Mouse (Mus musculus) C2C12 (cell line): ENCODE data around the gene Tmem144. TPM values are rescaled to one million over a fixed set of nuclear protein-coding genes. Genes with fewer than 3 reads are reported as not detected.

Experiments used
- H3K27me3 ChIP-seq: one replicate; pipeline ENCODE4 v1.6.1; 2011; ENCODE audit not compliant: control insufficient read depth, insufficient read depth, insufficient read length
- H3K36me3 ChIP-seq: one replicate; pipeline ENCODE4 v1.6.1; 2011; ENCODE audit not compliant: control insufficient read depth, insufficient read depth
- H3K4me3 ChIP-seq: one replicate; pipeline ENCODE4 v1.5.1; 2011; ENCODE audit warnings: mild to moderate bottlenecking, control low read depth; ENCODE audit not compliant: poor library complexity, insufficient read depth, severe bottlenecking
- H3K79me2 ChIP-seq: one replicate; pipeline ENCODE4 v1.6.1; 2011; ENCODE audit not compliant: control insufficient read depth, insufficient read depth
- H3K79me3 ChIP-seq: one replicate; pipeline ENCODE4 v1.6.1; 2011; ENCODE audit warnings: low read depth, control low read depth
- H3ac ChIP-seq: one replicate; pipeline ENCODE3; 2011; ENCODE audit warnings: low read depth; ENCODE audit not compliant: control insufficient read depth, insufficient read length
- CEBPB ChIP-seq: IDR thresholded peaks from one replicate; pipeline ENCODE4 v1.6.1; 2011; ENCODE audit warnings: low read depth, mild to moderate bottlenecking, control low read depth, moderate library complexity
- CTCF ChIP-seq: IDR thresholded peaks from one replicate; pipeline ENCODE4 v1.5.1; 2011; ENCODE audit not compliant: control insufficient read depth, insufficient read depth, insufficient read length
- FOSL1 ChIP-seq: IDR thresholded peaks from one replicate; pipeline ENCODE4 v1.8.0; 2011; ENCODE audit warnings: mild to moderate bottlenecking, low read length; ENCODE audit not compliant: poor library complexity, insufficient read depth, severe bottlenecking
- MAX ChIP-seq: IDR thresholded peaks from one replicate; pipeline ENCODE4 v1.6.1; 2011; ENCODE audit warnings: mild to moderate bottlenecking, control low read depth
- MYOD1 ChIP-seq: IDR thresholded peaks from one replicate; pipeline ENCODE4 v1.6.1; 2011; ENCODE audit warnings: low read depth; ENCODE audit not compliant: control insufficient read depth, insufficient read length
- MYOG ChIP-seq: IDR thresholded peaks from one replicate; pipeline ENCODE4 v1.6.1; 2011; ENCODE audit not compliant: control insufficient read depth, insufficient read length; ENCODE audit errors: extremely low read depth
- USF1 ChIP-seq: IDR thresholded peaks from one replicate; pipeline ENCODE4 v1.6.1; 2011; ENCODE audit warnings: low read depth, mild to moderate bottlenecking, control low read depth, moderate library complexity
- polyA plus RNA-seq: library from polyadenylated mRNA; unstranded; fragments of >200 nt; fragmentation: generic; extraction: Trizol; gene quantifications from one replicate; pipeline ENCODE4 v1.2.1, GENCODE M21; 2012; ENCODE audit warnings: missing spikeins

Gene Tmem144
- polyA plus RNA-seq, 1 experiment: 1.5 TPM

DNA sequence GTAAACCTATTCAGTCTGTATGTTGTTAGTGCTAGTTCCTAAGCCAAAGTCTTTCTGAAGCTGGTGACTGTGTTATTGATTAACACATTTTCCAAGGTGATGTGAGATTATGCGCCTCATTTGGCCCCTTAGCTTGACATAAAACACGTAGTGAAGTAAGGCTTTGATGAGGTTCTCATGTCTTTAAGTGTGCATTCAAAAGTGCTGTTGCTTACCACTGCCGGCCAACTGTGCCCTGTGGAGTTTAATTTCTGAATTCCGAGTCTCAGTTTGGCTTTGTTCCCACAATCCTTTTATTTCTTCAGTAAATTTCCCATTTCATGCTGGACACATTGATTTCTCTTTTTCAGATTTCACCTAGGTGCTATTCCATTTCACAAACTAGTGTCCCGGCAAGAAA is 5.2 kb upstream of the Tmem144 start:
- TF ChIP-seq CTCF (no peak), CEBPB (no peak), USF1 (no peak), FOSL1 (no peak), MYOD1 (no peak), MYOG (no peak), MAX (no peak)

GRCm38 (mm10) chr3:79852108-79852507 is 465 bp downstream of the Tmem144 start:
- H3K79me2 ChIP-seq: no peaks in the 10 kb centered on the region
- no peaks in the 10 kb centered on the region for H3K36me3 ChIP-seq
- H3ac ChIP-seq: no peak overlapping the region
- H3K4me3 ChIP-seq: no peak overlapping the region
- no peaks in the 10 kb centered on the region for H3K27me3 ChIP-seq
- TF ChIP-seq MAX (no peak), CTCF (no peak), MYOD1 (no peak), USF1 (no peak), FOSL1 (no peak)
- H3K79me3 ChIP-seq: no peaks in the 10 kb centered on the region

More for the DNA sequence above, 5.2 kb upstream of the Tmem144 start:
- no peaks in the 10 kb centered on the region for H3K27me3 ChIP-seq
- H3K4me3 ChIP-seq: no peak overlapping the region
- H3ac ChIP-seq: no peak overlapping the region
- no peaks in the 10 kb centered on the region for H3K79me3 ChIP-seq
- H3K36me3 ChIP-seq: no peaks in the 10 kb centered on the region
- no peaks in the 10 kb centered on the region for H3K79me2 ChIP-seq

- Histone ChIP-seq H3K79me3 (no peaks in the 10 kb centered on the region), H3ac (no peak overlapping the region), H3K4me3 (no peak overlapping the region), H3K27me3 (no peaks in the 10 kb centered on the region), H3K36me3 (no peaks in the 10 kb centered on the region), H3K79me2 (no peaks in the 10 kb centered on the region)
- TF ChIP-seq MYOG (no peak), CEBPB (no peak), CTCF (no peak), MYOD1 (no peak), MAX (no peak)
Measured at GRCm38 (mm10) chr3:79850656-79851055, 1.9 kb downstream of the Tmem144 start.

- TF ChIP-seq MYOD1 (no peak), CEBPB (no peak), FOSL1 (no peak), USF1 (no peak), CTCF (no peak), MAX (no peak), MYOG (no peak)
- Histone ChIP-seq H3K36me3 (no peaks in the 10 kb centered on the region), H3ac (no peak overlapping the region), H3K79me2 (no peaks in the 10 kb centered on the region), H3K27me3 (no peaks in the 10 kb centered on the region), H3K79me3 (no peaks in the 10 kb centered on the region), H3K4me3 (no peak overlapping the region)
Measured at GRCm38 (mm10) chr3:79849621-79850020, 3.0 kb downstream of the Tmem144 start.

DNA sequence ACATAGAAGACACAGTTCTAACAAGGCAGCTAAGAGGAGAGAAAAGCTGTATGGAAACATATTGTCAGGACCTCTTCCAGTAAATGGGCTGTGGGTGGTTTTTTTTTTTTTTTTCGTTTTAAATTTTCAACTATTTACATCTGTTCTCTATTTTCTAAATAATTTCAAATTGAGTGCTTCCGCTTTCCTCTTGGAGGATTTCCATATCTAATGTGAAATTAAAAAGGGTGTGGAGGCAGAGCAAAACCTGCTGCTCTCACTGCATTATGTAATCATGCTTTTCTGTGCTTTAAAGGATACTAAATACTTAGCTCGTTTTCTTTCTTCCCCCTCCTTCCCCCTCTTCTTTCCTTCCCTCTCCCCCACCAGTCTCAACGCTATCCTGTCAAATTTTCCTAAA is 3.7 kb downstream of the Tmem144 start:
- Histone ChIP-seq H3K36me3 (no peaks in the 10 kb centered on the region), H3K79me2 (no peaks in the 10 kb centered on the region), H3K79me3 (no peaks in the 10 kb centered on the region), H3K4me3 (no peak overlapping the region), H3ac (no peak overlapping the region), H3K27me3 (no peaks in the 10 kb centered on the region)
- no peak for TF ChIP-seq USF1
- TF ChIP-seq CTCF: no peak
- no peak for TF ChIP-seq CEBPB
- no peak for TF ChIP-seq MAX

- Histone ChIP-seq H3ac (no peak overlapping the region), H3K27me3 (no peaks in the 10 kb centered on the region), H3K4me3 (no peak overlapping the region), H3K36me3 (no peaks in the 10 kb centered on the region), H3K79me3 (no peaks in the 10 kb centered on the region), H3K79me2 (no peaks in the 10 kb centered on the region)
- TF ChIP-seq MYOG: no peak
- no peak for TF ChIP-seq CTCF
- TF ChIP-seq CEBPB: no peak
Measured at GRCm38 (mm10) chr3:79846633-79847032, 5.9 kb downstream of the Tmem144 start.
